Mouse (Mus musculus) layer of hippocampus, postnatal 10 days (tissue): ENCODE data around the gene Tmem104. TPM values are rescaled to one million over a fixed set of nuclear protein-coding genes. Genes with fewer than 3 reads are reported as not detected.
A peak's percentile ranks its signal among the peaks of the same experiment; 100 is the strongest.

Experiments
- DNase-seq, 2 experiments: peaks; one replicate each; pipeline ENCODE4 v3.0.0; 2021; ENCODE audit warnings: low spot score in 2 of 2
- total RNA-seq, 2 experiments: library from RNA; stranded (reverse); gene quantifications; 2 replicates each; pipeline ENCODE4 v1.2.3; 2021

The Tmem104 gene
- total RNA-seq, 2 experiments from 2014 or later = 15.1 to 20.2 TPM

- no peak for DNase-seq
These were observed 71.8 kb downstream of the Tmem104 start for GRCm38 (mm10) chr11:115259134-115259533.

GRCm38 (mm10) chr11:115262954-115263353 is 75.7 kb downstream of the Tmem104 start:
- no peak for DNase-seq

- DNase-seq = no peak
These were observed 77.0 kb downstream of the Tmem104 start for GRCm38 (mm10) chr11:115264136-115264861.

- no peak for DNase-seq
These were observed 77.8 kb downstream of the Tmem104 start for GRCm38 (mm10) chr11:115264862-115265668.

- no peak for DNase-seq
These were observed 78.6 kb downstream of the Tmem104 start for GRCm38 (mm10) chr11:115265771-115266399.

GRCm38 (mm10) chr11:115266400-115266778 is 79.1 kb downstream of the Tmem104 start:
- DNase-seq = no peak

GRCm38 (mm10) chr11:115267061-115267883 is 80.0 kb downstream of the Tmem104 start, which contains the start of gene Grin2c:
Gene Grin2c, minus strand, starts transcription at chr11:115267243.
- DNase-seq = no peak

GRCm38 (mm10) chr11:115267958-115268357 is 80.7 kb downstream of the Tmem104 start:
- DNase-seq = no peak

GRCm38 (mm10) chr11:115269330-115270066 is 82.2 kb downstream of the Tmem104 start:
- DNase-seq = no peak

- peak; percentile 92 to 93 for DNase-seq
These were observed 83.0 kb downstream of the Tmem104 start for GRCm38 (mm10) chr11:115270148-115270861.

GRCm38 (mm10) chr11:115271052-115271451 is 83.8 kb downstream of the Tmem104 start:
- no peak for DNase-seq

GRCm38 (mm10) chr11:115271481-115271880 is 84.2 kb downstream of the Tmem104 start:
- no peak for DNase-seq

GRCm38 (mm10) chr11:115272894-115273498 is 85.7 kb downstream of the Tmem104 start:
- DNase-seq = no peak

- no peak for DNase-seq
These were observed 86.4 kb downstream of the Tmem104 start for GRCm38 (mm10) chr11:115273735-115274134.

GRCm38 (mm10) chr11:115274178-115274577 is 86.9 kb downstream of the Tmem104 start:
- DNase-seq = no peak

GRCm38 (mm10) chr11:115274771-115275170 is 87.5 kb downstream of the Tmem104 start:
- no peak for DNase-seq

GRCm38 (mm10) chr11:115275509-115275908 is 88.2 kb downstream of the Tmem104 start:
- no peak for DNase-seq

- DNase-seq = no peak
These were observed 88.7 kb downstream of the Tmem104 start for GRCm38 (mm10) chr11:115275954-115276353.
